Mouse (Mus musculus): ENCODE results near the gene Glis2.
"Not testable (repeated sequence)": the region's sequence is repeated elsewhere in the genome, so short reads cannot be mapped to it uniquely, and the experiment has no call there.

Glis2 gene

GRCm38 (mm10) chr16:4593971-4594813 is at the start of gene Glis2:
TSS of gene Glis2 (plus strand) at chr16:4594713.
- peak; percentile 87 for DNase-seq

- DNase-seq = no peak
Measured at GRCm38 (mm10) chr16:4544845-4545244, 49.7 kb upstream of the Glis2 start.

- DNase-seq = no peak
Measured at GRCm38 (mm10) chr16:4546838-4547237, 47.7 kb upstream of the Glis2 start.

GRCm38 (mm10) chr16:4547611-4548010 is 46.9 kb upstream of the Glis2 start:
- no peak for DNase-seq

- no peak for DNase-seq
Measured at GRCm38 (mm10) chr16:4548953-4549688, 45.4 kb upstream of the Glis2 start.

- peak; percentile 58 for DNase-seq
Measured at GRCm38 (mm10) chr16:4551056-4551455, 43.5 kb upstream of the Glis2 start.

GRCm38 (mm10) chr16:4551885-4552284 is 42.6 kb upstream of the Glis2 start:
- no peak for DNase-seq

GRCm38 (mm10) chr16:4552829-4553550 is 41.5 kb upstream of the Glis2 start:
- no peak for DNase-seq

- no peak for DNase-seq
Measured at GRCm38 (mm10) chr16:4555555-4555954, 39.0 kb upstream of the Glis2 start.

- peak; percentile 80 for DNase-seq
Measured at GRCm38 (mm10) chr16:4557085-4557484, 37.4 kb upstream of the Glis2 start.

- DNase-seq = peak; percentile 87
Measured at GRCm38 (mm10) chr16:4557949-4558348, 36.6 kb upstream of the Glis2 start.

- peak; percentile 93 for DNase-seq
Measured at GRCm38 (mm10) chr16:4558384-4558979, 36.0 kb upstream of the Glis2 start.

GRCm38 (mm10) chr16:4558980-4559631 is 35.4 kb upstream of the Glis2 start:
- peak; percentile 75 for DNase-seq

GRCm38 (mm10) chr16:4559715-4560144 is 34.8 kb upstream of the Glis2 start, which contains the start of gene Tfap4:
TSS of gene Tfap4 (minus strand) at chr16:4559854.
- peak; percentile 91 for DNase-seq

GRCm38 (mm10) chr16:4560145-4560952 is 34.2 kb upstream of the Glis2 start:
- peak; percentile 74 for DNase-seq

- peak; percentile 74 for DNase-seq
Measured at GRCm38 (mm10) chr16:4567912-4568311, 26.6 kb upstream of the Glis2 start.

GRCm38 (mm10) chr16:4570737-4571136 is 23.8 kb upstream of the Glis2 start:
- DNase-seq = no peak

GRCm38 (mm10) chr16:4576038-4576437 is 18.5 kb upstream of the Glis2 start:
- DNase-seq = no peak

GRCm38 (mm10) chr16:4576873-4577272 is 17.6 kb upstream of the Glis2 start:
- DNase-seq = no peak

GRCm38 (mm10) chr16:4578630-4579029 is 15.9 kb upstream of the Glis2 start:
- no peak for DNase-seq

GRCm38 (mm10) chr16:4581179-4581578 is 13.3 kb upstream of the Glis2 start:
- not testable (repeated sequence) for DNase-seq

Measured in kidney, adult 11 months (tissue).